Mouse (Mus musculus) left cerebral cortex, adult 9 months (tissue): ENCODE results near the gene Ecm1.
"Not testable (repeated sequence)": the region's sequence is repeated elsewhere in the genome, so short reads cannot be mapped to it uniquely, and the experiment has no call there.

ENCODE experiments used
- DNase-seq, 2 experiments: peaks; one replicate each; pipeline ENCODE4 v3.0.0; 2022; ENCODE audit warnings: low spot score in 2 of 2

Ecm1 gene

DNA sequence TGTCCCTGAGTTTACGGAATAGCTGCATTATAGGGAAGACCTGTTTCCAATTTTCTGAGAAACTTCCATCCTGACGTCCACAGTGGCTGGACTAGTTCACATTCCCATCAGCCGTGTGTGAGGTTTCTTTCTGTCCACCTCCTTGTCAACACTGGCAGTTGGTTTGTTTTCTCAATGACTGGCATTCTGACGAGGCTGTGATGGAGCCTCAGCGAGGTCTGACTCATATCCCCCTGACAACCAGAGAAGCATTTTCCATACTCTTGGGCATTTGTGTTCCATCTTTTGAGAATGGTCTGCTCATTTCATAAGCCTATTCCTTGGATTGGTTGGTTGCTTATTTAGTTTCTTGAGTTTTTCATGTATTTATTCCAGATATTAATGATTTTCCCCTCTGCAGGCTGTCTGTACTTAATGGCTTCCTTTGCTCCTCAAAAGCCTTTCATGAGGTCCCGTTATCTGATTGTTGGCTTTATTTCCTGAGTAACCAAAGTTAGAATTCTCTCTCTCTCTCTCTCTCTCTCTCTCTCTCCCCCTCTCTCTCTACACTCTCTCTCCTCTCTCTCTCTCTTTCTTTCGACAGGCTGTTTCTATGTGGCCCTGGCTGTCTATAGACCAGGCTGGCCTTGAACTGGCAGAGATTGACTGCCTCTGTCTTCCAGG is 12.5 kb downstream of the Ecm1 start:
- DNase-seq = no peak

GRCm38 (mm10) chr3:95725863-95726262 is 13.5 kb downstream of the Ecm1 start:
- no peak for DNase-seq

DNA sequence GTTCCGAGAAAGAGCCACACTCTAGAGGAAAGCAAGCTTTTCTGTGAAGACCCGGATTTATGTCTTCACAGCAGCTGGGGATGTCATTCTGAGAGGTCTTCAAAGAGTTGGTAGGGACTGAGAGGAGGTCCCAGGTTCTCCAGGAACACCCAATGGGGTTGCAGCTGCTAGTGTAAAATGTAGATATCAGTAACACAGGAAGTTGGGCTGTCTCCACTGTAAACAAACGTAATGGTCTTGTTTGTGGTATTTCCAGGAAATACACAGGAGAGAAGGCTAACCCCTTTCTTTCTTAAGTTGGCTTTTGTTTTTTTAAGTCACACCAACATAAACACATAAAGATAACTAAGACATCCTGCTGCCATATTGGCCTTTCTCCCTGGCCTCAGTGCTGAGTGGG is 17.0 kb downstream of the Ecm1 start:
- no peak for DNase-seq

GRCm38 (mm10) chr3:95718153-95718552 is 21.2 kb downstream of the Ecm1 start:
- DNase-seq = no peak

GRCm38 (mm10) chr3:95716075-95716474 is 23.3 kb downstream of the Ecm1 start:
- no peak for DNase-seq

DNA sequence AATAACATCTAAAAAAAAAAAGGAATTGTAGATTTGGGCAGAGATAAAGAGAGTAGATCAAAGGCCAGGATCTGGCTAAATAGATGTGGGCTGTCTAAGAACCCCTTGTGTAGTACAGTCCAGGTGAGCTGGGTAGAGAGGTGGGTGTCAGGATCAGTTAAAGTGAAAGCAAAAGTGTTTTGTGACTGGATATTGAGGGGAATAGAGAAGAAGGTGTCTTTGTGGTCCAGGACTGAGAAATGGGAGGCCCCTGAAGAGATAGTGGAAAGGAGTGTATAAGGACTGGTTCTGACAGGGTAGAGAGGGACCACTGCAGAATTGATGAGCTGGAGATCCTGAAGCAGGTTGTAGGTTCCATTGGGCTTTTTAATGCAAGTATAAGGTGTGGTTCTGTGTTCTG is 29.4 kb downstream of the Ecm1 start:
- no peak for DNase-seq

- no peak for DNase-seq
Observed at GRCm38 (mm10) chr3:95709044-95709443, 30.3 kb downstream of the Ecm1 start.

GRCm38 (mm10) chr3:95707497-95707896 is 31.9 kb downstream of the Ecm1 start:
- DNase-seq = no peak

- no peak for DNase-seq
Observed at GRCm38 (mm10) chr3:95706273-95706672, 33.1 kb downstream of the Ecm1 start.

- DNase-seq = no peak
Observed at GRCm38 (mm10) chr3:95704612-95705011, 34.8 kb downstream of the Ecm1 start.

- DNase-seq = no peak
Observed at GRCm38 (mm10) chr3:95703276-95703675, 36.1 kb downstream of the Ecm1 start.

- DNase-seq = peak; percentile 38 to 56
Observed at GRCm38 (mm10) chr3:95701877-95702540, 37.4 kb downstream of the Ecm1 start.

DNA sequence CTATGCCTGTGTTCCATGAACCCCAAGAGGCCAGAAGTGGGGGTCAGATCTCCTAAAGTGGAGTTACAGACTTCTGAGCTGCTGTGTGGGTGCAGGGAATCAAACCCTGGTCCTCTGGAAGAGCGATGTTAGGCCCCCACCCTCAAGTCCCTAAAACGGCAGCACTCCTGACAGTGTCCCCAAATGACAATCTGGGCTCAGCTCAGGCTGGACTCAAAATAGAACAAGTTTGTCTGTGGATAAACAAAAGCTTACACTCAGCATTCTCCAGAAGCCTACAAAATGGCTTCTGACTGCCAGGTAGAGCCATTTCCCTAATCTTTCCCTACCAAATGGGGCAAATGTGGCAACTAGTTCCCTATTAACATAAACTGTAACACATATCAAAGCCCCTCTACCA is 38.3 kb downstream of the Ecm1 start:
- no peak for DNase-seq

DNA sequence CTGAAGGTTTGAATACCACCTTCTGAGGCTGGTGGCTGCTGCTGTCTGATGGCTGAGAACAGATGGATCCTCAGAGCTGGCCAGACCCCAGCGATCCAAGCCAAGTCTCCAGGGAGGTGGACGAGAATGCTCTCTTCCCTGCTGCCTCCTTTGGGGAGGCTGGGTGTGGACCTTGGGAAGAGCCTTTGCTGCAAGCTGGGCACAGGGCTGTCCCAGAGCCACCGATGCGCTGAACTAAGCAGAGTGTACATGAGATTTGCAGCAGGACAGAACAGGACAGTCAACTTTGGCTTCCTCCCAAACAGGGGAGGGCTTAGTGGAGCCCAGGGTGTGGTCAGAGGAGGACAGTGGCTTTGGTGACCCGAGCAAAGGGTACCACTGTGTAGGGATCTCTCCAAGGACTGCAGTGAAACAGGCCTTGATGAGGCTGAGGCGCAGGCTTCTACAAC is 39.1 kb downstream of the Ecm1 start:
- DNase-seq = no peak

DNA sequence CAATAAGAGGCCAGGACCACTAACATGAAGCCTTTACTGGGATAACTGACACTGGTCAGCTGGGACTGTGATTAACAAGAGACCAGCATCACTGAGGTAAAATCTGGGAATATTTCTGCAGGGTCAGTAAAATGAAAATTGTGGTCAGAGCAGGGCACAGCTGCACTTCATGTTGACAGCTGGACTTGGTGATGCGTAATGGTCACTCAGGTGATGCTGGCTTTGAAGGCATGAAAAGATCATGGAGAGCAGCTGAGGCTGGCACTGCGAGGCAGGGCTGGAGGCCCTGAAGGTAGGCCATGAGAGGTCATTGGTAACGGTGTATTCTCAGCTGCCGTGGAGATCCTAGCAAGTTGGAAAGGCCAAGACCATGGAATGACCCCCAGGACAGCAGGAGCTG is 41.1 kb downstream of the Ecm1 start:
- DNase-seq = no peak

- DNase-seq = no peak
Observed at GRCm38 (mm10) chr3:95696360-95696759, 43.0 kb downstream of the Ecm1 start.

DNA sequence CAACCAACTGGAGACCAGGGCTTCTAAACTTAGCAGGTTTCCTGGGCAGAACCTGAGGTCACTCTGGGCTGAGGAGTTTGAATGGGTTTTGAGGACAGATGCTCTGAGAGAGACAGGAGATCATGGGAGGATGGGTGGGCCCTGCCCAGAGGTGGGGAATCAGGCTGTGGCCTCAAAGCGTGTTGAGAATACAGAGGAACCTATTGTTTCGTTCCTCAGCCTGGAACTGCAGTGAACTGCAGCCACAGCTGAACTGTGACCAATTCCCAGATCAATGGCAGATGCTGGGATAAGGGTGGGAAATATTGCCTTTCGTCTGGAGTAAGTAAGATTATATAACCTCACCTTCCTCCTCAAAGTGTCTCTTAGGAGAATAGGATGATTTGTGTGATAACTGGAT is 43.6 kb downstream of the Ecm1 start:
- DNase-seq = no peak

DNA sequence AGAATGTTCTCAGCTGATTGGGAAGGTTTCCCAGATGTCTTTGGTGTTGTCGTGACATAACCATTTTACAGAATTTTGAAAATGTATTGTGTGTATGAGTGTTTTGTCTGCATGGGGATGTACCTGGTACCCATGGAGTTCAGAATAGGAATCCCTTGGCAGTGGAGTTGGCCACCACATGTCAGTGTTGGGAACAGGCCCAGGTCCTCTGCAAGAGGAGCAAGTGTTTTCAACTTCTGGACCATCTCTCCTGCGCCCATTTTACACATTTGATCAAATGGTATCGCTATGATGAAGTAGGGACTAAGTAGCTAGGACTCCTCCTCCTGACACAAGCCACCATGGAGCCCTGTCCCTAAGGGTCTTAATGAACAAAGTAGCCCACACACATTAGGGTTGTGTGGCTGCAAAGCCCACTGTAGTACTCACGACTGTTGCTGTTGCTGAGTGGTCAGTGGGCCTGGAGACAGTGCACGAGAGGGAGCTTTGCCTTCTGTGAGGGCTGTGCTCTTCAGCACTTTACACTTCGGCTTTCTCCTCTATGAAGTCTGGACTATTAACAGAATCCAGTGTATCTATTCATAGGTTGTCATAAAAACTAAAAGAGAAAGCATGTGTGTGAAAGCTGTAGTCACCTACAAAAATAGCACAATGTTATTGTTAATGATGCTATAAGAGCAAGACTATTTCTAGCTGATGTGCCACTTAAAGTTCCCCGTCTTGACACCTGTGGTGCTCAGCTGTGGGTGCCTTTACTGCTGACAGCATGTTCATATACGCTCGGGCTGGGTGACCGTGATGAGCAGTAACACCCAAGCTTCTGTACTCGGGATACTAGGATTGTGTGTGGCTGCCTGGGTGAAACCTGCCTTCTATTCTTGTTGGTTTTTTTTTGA is 44.3 kb downstream of the Ecm1 start:
- no peak for DNase-seq

- DNase-seq = no peak
Observed at GRCm38 (mm10) chr3:95693821-95694807, 45.3 kb downstream of the Ecm1 start.

DNA sequence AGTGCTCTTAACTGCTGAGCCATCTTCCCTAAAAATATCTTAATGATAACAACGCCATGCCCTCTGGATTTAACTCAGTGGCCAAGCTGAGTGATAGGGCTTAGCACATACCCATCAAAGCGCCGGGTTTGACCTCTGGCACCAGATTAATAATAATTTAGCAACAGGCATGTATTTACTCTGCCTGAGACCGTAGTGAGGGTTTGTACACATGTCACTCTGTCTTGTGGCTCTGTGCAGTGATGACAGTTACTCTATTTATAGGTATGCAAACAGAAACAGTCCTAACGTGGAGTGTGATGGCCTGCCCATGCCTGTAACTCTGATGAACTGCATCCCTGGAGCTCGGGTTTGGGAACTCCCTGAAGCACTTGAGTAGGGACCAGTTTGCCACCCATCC is 46.7 kb downstream of the Ecm1 start:
- DNase-seq = no peak

DNA sequence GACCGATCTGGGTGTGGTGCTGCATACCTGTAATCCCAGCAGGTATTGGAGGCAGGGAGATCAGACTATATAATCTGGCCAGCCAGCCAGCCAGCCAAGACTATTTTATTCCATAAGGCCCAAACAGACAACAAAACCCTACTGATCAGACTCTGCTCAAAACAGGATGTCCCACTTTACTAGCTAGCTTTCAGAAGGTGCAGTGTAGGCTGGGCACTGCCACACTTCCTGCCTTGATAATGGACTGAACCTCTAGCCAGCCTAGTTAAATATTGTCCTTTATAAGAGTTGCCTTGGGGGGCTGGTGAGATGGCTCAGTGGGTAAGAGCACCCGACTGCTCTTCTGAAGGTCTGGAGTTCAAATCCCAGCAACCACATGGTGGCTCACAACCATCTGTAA is 48.8 kb downstream of the Ecm1 start:
- not testable (repeated sequence) for DNase-seq
